Mouse (Mus musculus): ENCODE measurements around the gene Sox5.

Gene Sox5

DNA sequence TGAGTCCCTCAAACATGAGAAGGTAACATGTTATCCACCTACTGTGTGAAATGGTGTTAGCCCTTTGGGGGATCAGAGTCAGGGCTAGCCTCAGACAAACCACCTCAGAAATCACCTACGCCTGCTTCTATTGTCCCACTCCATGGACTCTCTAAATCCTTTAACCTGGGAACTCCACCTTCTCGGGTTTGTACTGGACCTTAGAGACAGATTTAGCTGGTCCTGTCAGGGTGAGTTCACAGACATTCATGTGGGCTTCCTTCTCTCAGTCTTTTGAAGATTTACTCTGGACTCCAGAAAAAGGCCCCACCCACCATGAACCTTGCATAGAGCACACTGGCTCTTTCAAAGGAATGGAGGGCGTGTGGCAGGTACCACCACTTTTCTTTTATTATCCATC is 947.8 kb downstream of the Sox5 start:
- no peak for DNase-seq (ENCODE audit: extremely low read depth, low read depth, low spot score)

DNA sequence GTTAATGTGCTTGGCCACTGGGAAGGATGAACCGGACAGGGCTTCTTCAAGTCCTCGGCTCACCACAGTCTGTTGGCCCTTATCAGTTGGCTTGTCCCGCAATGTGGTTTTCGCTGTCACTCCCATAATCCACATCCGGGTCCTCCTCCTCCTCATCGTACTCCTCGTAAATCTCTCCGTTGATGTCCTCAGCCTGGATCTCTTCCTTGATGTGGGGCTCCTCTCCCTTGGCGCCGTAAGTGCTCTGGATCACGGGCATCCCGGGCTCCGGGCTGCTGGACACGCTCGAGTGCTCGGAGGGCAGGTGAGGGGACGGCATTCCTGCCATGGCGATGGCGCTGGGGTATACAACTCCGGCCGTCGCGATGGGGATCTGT is 948.6 kb downstream of the Sox5 start:
- DNase-seq (ENCODE audit: extremely low read depth, low read depth, low spot score), result no peak

DNA sequence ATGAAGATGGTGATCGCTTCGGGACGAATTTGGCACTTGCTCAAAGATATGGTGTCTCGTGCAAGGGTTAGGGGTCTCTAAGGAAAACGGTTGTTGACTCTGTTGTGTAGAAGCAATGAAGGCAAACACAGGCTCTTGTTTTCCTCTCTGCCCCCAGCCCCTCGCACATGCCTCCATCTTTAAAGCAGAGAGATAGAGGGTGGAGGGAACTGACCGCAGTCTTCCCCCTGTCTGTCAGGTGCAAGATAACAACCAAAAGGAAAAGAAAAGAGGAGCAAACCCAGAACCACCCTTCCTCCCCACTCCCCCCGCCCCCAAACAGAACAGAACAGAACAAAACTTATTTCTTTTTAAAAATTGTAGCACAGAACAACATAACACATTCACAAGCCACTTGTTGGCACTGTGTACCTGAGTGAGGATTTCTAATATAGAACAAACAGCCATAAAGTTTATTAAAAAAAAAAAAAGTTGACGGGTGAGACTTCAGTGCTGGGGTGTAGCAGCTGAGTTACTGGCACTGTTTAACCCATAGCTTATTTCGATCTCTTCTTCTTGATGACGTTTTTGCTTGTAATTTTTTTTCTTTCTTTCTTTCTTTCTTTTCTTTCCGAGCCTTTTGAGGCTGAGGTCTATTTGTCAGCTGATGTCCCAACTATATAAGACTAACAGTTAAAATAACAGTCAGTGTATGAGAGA is 949.1 kb downstream of the Sox5 start:
- DNase-seq (ENCODE audit: extremely low read depth, low read depth, low spot score), result no peak

DNA sequence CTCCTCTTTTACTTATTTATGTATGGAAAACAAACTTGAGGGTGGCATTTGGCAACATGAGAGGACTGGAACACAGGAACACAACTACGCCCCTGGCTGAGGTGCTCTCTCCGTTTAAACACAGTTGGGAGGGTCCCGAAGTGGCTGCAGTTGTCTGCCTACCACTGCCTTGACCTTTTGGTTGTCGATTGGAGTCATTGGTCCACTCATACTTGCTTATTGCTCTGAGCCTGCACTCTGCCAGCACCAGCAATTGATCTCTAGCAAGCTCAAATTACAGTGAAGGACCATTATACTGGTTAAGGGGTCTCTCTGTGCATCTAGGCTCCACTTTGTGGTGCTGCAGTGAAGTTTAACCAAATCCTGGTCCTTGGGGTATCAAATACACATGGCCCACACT is 950.5 kb downstream of the Sox5 start:
- DNase-seq (ENCODE audit: extremely low read depth, low read depth, low spot score), result no peak

DNA sequence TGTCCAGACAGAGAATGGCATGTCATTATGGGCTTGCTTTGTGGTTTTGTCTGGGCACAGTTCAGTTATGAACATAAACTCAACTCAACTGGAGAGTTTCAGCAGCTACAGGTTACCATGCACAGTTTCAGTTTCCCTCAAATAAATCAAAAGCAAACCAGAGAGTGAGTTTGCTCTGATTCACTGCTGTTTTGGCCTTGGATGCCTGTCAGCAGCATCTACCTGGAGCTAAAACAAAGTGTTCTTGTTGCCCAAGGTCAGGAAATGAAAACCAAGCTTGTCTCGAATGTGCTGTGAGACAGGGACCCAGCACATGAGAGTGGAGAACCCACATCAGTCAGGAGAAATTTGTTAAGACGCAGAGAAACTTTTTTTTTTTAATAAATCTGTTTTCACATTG is 951.6 kb downstream of the Sox5 start:
- DNase-seq (ENCODE audit: extremely low read depth, low read depth, low spot score), result no peak

DNA sequence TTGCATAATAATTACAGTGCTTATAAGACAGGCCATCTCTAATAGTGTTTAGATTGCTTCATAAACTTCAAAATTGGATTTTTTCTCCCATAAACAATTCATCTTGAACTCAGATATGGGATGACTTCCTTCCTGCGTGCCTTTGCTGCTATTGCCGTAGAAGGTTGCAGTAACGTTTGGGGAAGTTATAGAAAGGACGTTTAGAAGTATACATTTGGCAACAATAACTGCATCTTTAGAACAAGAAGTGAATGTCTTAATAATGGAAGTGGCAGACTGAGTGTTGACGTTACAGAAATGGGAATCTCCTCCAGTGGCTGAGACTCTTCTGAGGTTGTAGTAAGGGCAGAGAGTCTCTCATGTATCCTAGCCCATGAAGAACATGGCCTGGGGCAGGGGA is 955.0 kb downstream of the Sox5 start:
- DNase-seq (ENCODE audit: extremely low read depth, low read depth, low spot score), result no peak

DNA sequence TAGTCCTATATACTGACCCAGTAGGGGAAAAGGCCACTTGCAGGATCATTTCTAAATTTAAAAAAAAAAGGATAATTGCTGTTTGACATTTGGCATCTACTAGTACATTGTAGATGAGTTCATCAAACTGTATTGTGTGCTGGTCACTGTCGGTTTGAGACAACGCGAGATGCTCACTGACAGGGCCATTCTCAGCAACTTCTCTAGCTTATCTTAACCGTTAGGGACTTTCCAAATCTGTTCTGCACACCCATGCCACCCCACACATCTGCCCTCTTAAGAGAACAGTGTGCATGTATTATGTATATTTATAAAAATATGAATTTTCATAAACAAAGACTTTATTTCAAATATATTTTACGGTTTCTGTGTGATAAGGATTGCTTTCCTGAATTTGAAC is 955.8 kb downstream of the Sox5 start:
- DNase-seq (ENCODE audit: extremely low read depth, low read depth, low spot score), result no peak

DNA sequence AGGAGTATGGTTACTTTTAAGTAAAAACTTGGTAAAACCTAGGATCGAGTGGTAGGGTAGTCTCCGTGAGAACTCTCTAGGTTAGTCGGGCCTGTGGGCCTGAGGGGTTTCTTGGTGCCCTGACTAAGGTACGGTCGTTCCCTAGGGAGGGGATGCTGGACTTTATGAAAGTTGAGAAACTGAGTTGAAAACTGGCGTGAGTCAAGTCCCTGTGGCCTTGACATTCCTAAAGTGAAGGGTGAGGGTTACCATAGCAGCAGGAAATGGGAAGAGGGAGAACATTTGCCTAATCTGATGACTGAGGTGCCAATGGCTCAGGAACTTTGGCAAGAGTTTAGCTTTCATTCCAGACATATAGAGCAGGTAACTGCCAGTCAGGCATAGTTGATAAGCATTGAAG is 956.7 kb downstream of the Sox5 start:
- no peak for DNase-seq (ENCODE audit: extremely low read depth, low read depth, low spot score)

DNA sequence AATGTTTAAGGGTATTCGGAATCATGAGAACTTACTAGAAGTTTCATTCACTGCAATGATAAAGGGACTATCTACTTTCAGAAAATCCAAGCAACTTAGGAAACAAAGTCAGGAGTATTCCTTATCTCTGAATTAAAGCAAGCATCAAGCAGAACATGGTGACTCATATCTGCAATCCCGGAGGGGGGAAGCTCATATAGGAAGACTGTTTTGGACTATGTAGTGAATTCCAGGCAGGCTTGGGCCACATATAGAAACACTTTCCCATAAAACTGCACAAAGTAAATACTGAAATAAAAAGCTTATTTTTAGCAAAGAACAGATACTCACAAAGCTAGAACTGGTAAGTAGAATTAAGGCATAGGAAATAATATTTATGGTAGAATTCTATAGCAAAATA is 993.3 kb downstream of the Sox5 start:
- no peak for DNase-seq (ENCODE audit: extremely low read depth, low read depth, low spot score)

DNA sequence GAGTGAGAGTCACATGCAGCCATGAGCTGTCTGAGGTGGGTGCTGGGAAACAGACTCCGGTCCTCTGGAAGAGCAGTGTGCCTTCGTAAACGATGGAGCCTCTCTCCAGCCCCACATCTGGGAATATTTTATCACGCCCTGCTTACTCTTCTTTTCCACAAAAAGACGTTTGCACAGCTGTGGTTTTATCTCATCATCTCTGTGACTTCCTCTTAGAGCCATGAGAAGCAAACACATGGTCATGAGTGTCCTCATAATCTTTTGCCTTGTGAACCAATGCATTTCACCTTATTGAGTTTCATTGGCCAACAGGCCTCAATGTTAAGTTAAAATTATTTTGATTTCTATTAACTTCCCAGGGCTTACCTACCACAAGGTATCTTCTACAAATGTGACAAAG is 994.4 kb downstream of the Sox5 start:
- no peak for DNase-seq (ENCODE audit: extremely low read depth, low read depth, low spot score)

DNA sequence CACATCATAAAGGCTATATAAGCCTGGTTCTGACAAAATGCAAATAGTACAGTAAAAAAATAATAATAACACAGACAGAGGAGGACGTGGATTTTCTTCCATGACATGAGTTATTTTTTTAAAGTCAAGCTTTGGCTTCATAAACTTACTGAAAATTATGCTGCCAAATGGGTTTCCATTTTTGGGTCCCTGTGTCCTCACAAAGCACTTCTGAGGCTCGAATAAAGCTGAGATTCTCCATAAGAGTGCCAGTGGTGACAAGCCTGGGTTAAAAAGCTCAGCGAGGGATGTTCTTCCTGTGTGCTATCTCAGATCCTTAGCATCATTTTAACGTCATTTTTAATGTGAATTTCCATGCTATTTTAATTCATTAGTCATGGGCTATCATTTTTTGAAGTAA is 996.1 kb downstream of the Sox5 start:
- no peak for DNase-seq (ENCODE audit: extremely low read depth, low read depth, low spot score)
